Comparison of ENCODE assay signal across 9 mouse cellular contexts in genomic region chr2:167765811-167766210, GRCm38 (mm10).
DNase-seq lines count a peak whose midpoint lies in the region; ATAC-seq and TF ChIP-seq lines count a peak whose summit lies in the region.
"Had no signal": no experiment of that assay in that cellular context is flagged by ENCODE, and none has a peak within 500 bp of the region (broad histone marks: within the 10 kb centered on the region; RNA-seq: fewer than 3 reads in every experiment).

No protein-coding gene starts in this region.

- WGBS in heart, embryonic 15.5 days: 92% methylated on average over 6 of the region's 6 CpGs
- 92% methylated on average over 6 of the region's 6 CpGs for WGBS in heart, embryonic 12.5 days
- WGBS in lung, embryonic 14.5 days: 87% methylated on average over 6 of the region's 6 CpGs
- WGBS in lung, adult 2 months: 92% methylated on average over 6 of the region's 6 CpGs
- WGBS in limb, embryonic 10.5 days: 87% methylated on average over 6 of the region's 6 CpGs
- 94% methylated on average over 6 of the region's 6 CpGs for WGBS in stomach, embryonic 15.5 days

- TF ChIP-seq POLR2A in lung, adult 2 months (IDR thresholded peaks at IDR 0.05; ENCODE audit: borderline replicate concordance, extremely low read depth, low read depth, low read length): no peak

- no peak for DNase-seq in lung, embryonic 14.5 days
- no peak for DNase-seq in lung, adult 2 months
- no peak for DNase-seq in limb, embryonic 10.5 days (ENCODE audit: low spot score)
- DNase-seq in layer of hippocampus, postnatal 14 days (ENCODE audit: low spot score in 2 of 2): no peak

- H3K9me3 ChIP-seq in heart, embryonic 15.5 days (replicated peaks): no peaks in the 10 kb centered on the region
- H3K9me3 ChIP-seq in heart, embryonic 12.5 days (replicated peaks): no peaks in the 10 kb centered on the region
- H3K9me3 ChIP-seq in lung, embryonic 14.5 days (ENCODE audit: low read depth, low read length): no peaks in the 10 kb centered on the region
- H3K9me3 ChIP-seq in limb, embryonic 10.5 days (replicated peaks): no peaks in the 10 kb centered on the region
- no peaks in the 10 kb centered on the region for H3K9me3 ChIP-seq in stomach, embryonic 15.5 days
- H3K9me3 ChIP-seq: neural tube, embryonic 13.5 days had no signal

- TF ChIP-seq CTCF in lung, embryonic 14.5 days (IDR thresholded peaks at IDR 0.05; ENCODE audit: low read depth): no peak
- no peak for TF ChIP-seq CTCF in lung, adult 2 months (IDR thresholded peaks at IDR 0.05; ENCODE audit: insufficient read depth, low read length)

- no peak for ATAC-seq in heart, embryonic 15.5 days (replicated peaks; ENCODE audit: insufficient number of reproducible peaks, insufficient read depth, low FRiP score, low read depth)
- ATAC-seq in heart, embryonic 12.5 days (ENCODE audit: insufficient number of reproducible peaks, low FRiP score): no peak
- no peak for ATAC-seq in lung, embryonic 14.5 days (ENCODE audit: insufficient read depth)
- ATAC-seq in stomach, embryonic 15.5 days (ENCODE audit: insufficient read depth, low FRiP score, low read depth): no peak
- ATAC-seq: CD4-positive, CD25-positive, alpha-beta regulatory T cell, adult 4 months had no signal

- no peaks in the 10 kb centered on the region for H3K36me3 ChIP-seq in heart, embryonic 15.5 days
- no peaks in the 10 kb centered on the region for H3K36me3 ChIP-seq in heart, embryonic 12.5 days
- H3K36me3 ChIP-seq in lung, embryonic 14.5 days (ENCODE audit: insufficient read depth): no peaks in the 10 kb centered on the region
- H3K36me3 ChIP-seq in limb, embryonic 10.5 days: no peaks in the 10 kb centered on the region
- H3K36me3 ChIP-seq in stomach, embryonic 15.5 days: no peaks in the 10 kb centered on the region
- H3K36me3 ChIP-seq: neural tube, embryonic 13.5 days had no signal

- no peak overlapping the region for H3K9ac ChIP-seq in heart, embryonic 15.5 days
- H3K9ac ChIP-seq in heart, embryonic 12.5 days: no peak overlapping the region
- H3K9ac ChIP-seq in lung, embryonic 14.5 days: no peak overlapping the region
- no peak overlapping the region for H3K9ac ChIP-seq in stomach, embryonic 15.5 days
- H3K9ac ChIP-seq: neural tube, embryonic 13.5 days had no signal

- H3K4me2 ChIP-seq in heart, embryonic 15.5 days: no peak overlapping the region
- no peak overlapping the region for H3K4me2 ChIP-seq in heart, embryonic 12.5 days
- H3K4me2 ChIP-seq in lung, embryonic 14.5 days: no peak overlapping the region
- H3K4me2 ChIP-seq in stomach, embryonic 15.5 days: no peak overlapping the region
- H3K4me2 ChIP-seq: neural tube, embryonic 13.5 days had no signal

- H3K27me3 ChIP-seq in heart, embryonic 15.5 days: no peaks in the 10 kb centered on the region
- H3K27me3 ChIP-seq in heart, embryonic 12.5 days (replicated peaks): no peaks in the 10 kb centered on the region
- H3K27me3 ChIP-seq in lung, embryonic 14.5 days (ENCODE audit: insufficient read depth, low read length): no peaks in the 10 kb centered on the region
- 0 out of 2 replicates have a peak, but pooled peaks cover under 1% of the 10 kb centered on the region for H3K27me3 ChIP-seq in limb, embryonic 10.5 days (ENCODE audit: low read depth, poor library complexity, severe bottlenecking)
- H3K27me3 ChIP-seq in stomach, embryonic 15.5 days (replicated peaks): no peaks in the 10 kb centered on the region
- H3K27me3 ChIP-seq: neural tube, embryonic 13.5 days had no signal

- 0 out of 2 replicates have a peak overlapping the region, but pooled peaks have one; percentile 59 for H3K27ac ChIP-seq in heart, embryonic 15.5 days
- H3K27ac ChIP-seq in heart, embryonic 12.5 days (ENCODE audit: poor library complexity, severe bottlenecking): no peak overlapping the region
- H3K27ac ChIP-seq in lung, embryonic 14.5 days (ENCODE audit: low read depth): peak overlapping the region; percentile 12; the same call in 1 of the 2 replicates
- peak overlapping the region; percentile 79 for H3K27ac ChIP-seq in limb, embryonic 10.5 days
- H3K27ac ChIP-seq in stomach, embryonic 15.5 days: peak overlapping the region; percentile 78; the same call in 1 of the 2 replicates
- H3K27ac ChIP-seq: neural tube, embryonic 13.5 days had no signal

- H3K4me3 ChIP-seq in heart, embryonic 15.5 days: no peak overlapping the region
- H3K4me3 ChIP-seq in heart, embryonic 12.5 days: no peak overlapping the region
- H3K4me3 ChIP-seq in lung, embryonic 14.5 days (ENCODE audit: low read depth, low read length): no peak overlapping the region
- H3K4me3 ChIP-seq in lung, adult 2 months (replicated peaks; ENCODE audit: extremely low read depth, low read depth, low read length): no peak overlapping the region
- no peak overlapping the region for H3K4me3 ChIP-seq in limb, embryonic 10.5 days
- no peak overlapping the region for H3K4me3 ChIP-seq in stomach, embryonic 15.5 days (replicated peaks)
- H3K4me3 ChIP-seq: neural tube, embryonic 13.5 days had no signal

- H3K4me1 ChIP-seq in heart, embryonic 15.5 days (replicated peaks): peaks cover 24% of the 10 kb centered on the region
- H3K4me1 ChIP-seq in heart, embryonic 12.5 days (replicated peaks): peaks cover 33% of the 10 kb centered on the region
- H3K4me1 ChIP-seq in lung, embryonic 14.5 days (ENCODE audit: insufficient read depth): peaks cover 17% of the 10 kb centered on the region
- H3K4me1 ChIP-seq in lung, adult 2 months (ENCODE audit: control insufficient read depth, insufficient read depth, low read length): peaks cover 12% of the 10 kb centered on the region; the same call in 1 of the 2 replicates
- H3K4me1 ChIP-seq in limb, embryonic 10.5 days: peaks cover 17% of the 10 kb centered on the region
- H3K4me1 ChIP-seq in stomach, embryonic 15.5 days: peaks cover 28% of the 10 kb centered on the region
